Comparison of ENCODE assay signal across 15 mouse cellular contexts in the genomic region with DNA sequence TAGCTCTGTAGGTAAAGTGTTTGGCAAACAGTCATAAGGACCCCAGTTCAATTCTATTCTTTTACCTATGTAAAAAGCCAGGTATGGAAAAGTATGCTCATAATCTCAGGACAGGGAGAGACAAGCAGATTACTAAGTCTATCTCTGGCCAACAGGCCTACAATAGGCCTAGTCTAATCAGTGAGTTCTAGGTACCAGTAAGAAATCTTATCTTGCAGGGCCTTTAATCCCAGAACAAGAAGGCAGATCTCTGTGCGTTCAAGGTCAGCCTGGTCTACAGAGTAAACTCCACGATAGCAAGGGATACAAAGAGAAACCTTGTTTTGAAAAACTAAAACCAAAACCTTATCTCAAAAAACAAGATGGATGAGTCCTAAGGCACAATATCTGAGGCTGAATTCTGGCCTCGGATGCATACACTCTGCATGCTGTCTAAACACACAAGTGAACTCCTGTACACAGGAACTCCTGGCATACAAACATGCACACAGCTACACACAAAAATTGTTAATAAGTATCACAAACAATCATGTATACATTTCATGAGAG.
"Had no signal": no experiment of that assay in that cellular context is flagged by ENCODE, and none has a peak within 500 bp of the region (broad histone marks: within the 10 kb centered on the region; RNA-seq: fewer than 3 reads in every experiment).

No protein-coding gene starts in this region.

- H3K4me2 ChIP-seq: limb, embryonic 12.5 days; limb, embryonic 15.5 days; midbrain, embryonic 11.5 days had no signal

- H3K4me3 ChIP-seq: limb, embryonic 12.5 days; limb, embryonic 15.5 days had no signal

- DNase-seq: kidney, adult 18-20 months; kidney, adult 9 months; kidney, postnatal 14 days; kidney, postnatal 4 days; left cerebral cortex, postnatal 4 days; lung, adult 2 months; lung, postnatal 14 days; lung, postnatal 4 days; midbrain, embryonic 14.5 days; thymus, adult 2 months; thymus, postnatal 25 days had no signal

- H3K9ac ChIP-seq: limb, embryonic 12.5 days; limb, embryonic 15.5 days had no signal

- H3K4me1 ChIP-seq: limb, embryonic 12.5 days; limb, embryonic 15.5 days had no signal

- H3K27me3 ChIP-seq: limb, embryonic 12.5 days; limb, embryonic 15.5 days had no signal

- ATAC-seq: intestine, embryonic 16.5 days had no signal

- H3K9me3 ChIP-seq: limb, embryonic 12.5 days; limb, embryonic 15.5 days had no signal

- H3K27ac ChIP-seq: limb, embryonic 12.5 days; limb, embryonic 15.5 days had no signal
